Mouse (Mus musculus): Measurements from ENCODE around the gene Il20. TPM values are rescaled to one million over a fixed set of nuclear protein-coding genes. Genes with fewer than 3 reads are reported as not detected.

The Il20 gene
- polyA plus RNA-seq (2017; shearing (Covaris generic)), result not detected

DNA sequence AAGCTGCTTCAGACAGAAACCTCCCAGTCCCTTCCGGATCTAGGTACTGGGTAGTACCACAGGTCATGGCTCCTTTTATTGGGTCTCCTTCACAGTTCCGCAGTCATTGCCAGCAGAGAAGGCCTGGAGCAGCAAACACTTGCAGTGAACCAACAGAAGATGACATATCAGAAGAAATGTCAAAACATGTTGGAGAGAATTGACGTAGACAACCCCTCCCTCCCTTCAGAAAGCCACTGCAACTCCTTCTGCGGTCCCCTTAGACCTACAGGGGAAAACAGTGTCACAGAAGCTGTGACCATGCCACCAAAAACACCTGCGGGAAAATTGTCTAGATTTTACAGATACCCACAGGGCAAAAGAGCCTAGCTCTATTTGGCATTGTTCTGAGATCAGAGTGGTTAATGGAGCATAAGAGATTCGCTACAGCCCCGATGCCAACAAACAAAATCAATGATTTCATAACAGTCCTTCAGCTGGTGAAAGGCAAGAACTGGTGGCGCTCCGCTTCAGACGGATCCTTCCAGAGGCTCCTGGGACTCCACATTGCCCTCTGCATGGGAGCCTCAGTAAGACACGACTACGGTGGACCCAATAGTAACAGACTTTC is at the start of gene Il20:
Il20 (minus strand) TSS at position 51 of the 610 bp plus-strand sequence.

DNA sequence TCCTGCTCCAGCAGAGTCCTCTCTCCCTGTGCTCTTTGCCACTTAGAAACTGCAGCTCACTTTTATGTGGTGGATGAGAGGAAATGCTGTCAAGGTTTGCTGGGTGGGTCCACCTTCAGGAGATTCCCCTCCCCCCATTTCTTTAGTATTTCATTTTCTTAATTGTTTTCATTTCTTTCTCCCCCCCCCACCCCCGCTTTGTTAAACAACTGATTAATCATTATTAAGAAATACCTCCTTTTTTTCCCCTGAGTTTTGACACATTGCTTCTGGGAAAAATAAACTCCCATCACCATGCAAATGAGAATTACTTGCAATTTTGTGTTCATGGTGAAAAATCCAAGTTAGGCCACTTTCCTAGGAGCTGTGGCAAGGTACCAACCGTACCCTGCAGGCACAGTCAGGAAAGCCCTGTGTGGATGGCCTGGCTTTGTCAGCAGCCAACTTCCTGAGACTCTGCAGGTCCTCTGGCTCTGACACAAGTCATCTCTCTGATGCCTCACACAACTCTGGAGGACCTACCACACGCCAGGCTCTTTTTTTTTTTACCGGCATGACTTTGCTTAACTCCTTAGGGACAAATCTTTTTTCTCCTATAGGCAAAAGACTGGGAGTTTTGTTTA is 28.9 kb upstream of the Il20 start, which contains the start of gene Il19:
Il19 (minus strand) TSS at position 51 of the 623 bp plus-strand sequence.

DNA sequence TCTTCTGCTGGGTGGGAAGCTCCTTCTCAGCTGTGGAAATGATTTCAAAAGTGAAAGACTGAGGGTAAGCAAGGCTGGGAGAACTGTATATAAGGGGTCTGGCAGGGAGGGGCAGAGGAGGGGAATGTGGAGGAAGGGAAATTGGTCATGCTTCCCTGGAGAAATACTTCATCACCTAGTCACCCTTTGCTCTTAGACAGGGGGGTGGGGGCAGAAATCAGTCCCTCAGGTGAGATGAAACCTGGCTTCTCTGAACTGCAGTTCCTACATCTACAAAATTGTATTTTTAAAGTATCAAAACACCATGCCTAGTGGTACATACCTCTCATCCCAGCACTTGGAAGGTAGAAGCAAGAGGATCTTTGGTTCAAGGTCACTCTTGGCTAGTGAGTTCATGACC is 23.9 kb downstream of the Il20 start, which contains the start of gene Il24:
Il24 (minus strand) TSS at position 101 of the 400 bp plus-strand sequence.

DNA sequence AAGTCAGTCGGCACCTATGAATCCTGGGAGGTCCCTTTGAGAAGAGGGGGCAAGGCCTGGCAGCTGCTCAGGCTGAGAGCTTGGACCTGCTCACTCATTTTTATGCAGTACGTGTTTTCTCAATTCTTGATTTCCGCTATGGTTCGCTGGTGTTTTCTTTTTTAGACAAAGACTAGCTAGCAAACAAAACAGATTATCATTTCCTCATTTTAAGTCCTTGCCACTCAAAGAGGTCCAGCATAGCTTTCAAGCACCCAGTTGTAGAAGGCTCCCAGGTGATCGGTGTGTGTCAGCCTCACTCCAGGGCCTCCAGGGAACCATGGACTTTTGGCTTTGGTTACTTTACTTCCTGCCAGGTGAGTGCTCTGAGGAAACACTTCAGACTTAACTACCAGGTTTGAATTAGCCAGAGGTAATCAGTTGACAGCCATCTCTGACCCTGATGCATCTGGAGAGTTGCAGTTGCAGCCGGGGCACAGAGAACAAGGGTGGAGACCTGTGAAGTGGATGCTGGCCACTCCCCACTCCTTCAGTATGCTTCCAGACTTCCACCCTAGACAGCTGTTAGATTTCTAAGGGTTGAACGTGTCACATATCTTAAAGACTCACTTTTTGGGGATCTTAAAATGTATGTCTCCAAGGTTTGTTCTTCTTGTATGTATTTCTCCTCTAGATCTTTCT is 45.6 kb downstream of the Il20 start, which contains the start of gene Fcmr:
Fcmr (plus strand) TSS at position 129 of the 681 bp plus-strand sequence.

Other genes with a start within 250 kb of the Il20 start
- gene C4bp, start 249.8 kb downstream of the Il20 start, polyA plus RNA-seq (2017; shearing (Covaris generic)), result not detected
- not detected for gene Gm29427, start 195.7 kb downstream of the Il20 start, polyA plus RNA-seq (2017; shearing (Covaris generic))
- 5.8 TPM for gene Yod1, start 194.1 kb downstream of the Il20 start, polyA plus RNA-seq (2017; shearing (Covaris generic))
- gene Pfkfb2, start 182.2 kb downstream of the Il20 start, polyA plus RNA-seq (2017; shearing (Covaris generic)), result 4.9 TPM
- gene AA986860, start 179.5 kb downstream of the Il20 start, polyA plus RNA-seq (2017; shearing (Covaris generic)), result 0.45 TPM
- gene Fcamr, start 110.5 kb downstream of the Il20 start, polyA plus RNA-seq (2017; shearing (Covaris generic)), result 0.32 TPM
- 0.26 TPM for gene Pigr, start 84.8 kb downstream of the Il20 start, polyA plus RNA-seq (2017; shearing (Covaris generic))
- gene Fcmr, start 45.8 kb downstream of the Il20 start, polyA plus RNA-seq (2017; shearing (Covaris generic)), result 4.7 TPM
- not detected for gene Il24, start 24.0 kb downstream of the Il20 start, polyA plus RNA-seq (2017; shearing (Covaris generic))
- gene Il19, start 28.7 kb upstream of the Il20 start, polyA plus RNA-seq (2017; shearing (Covaris generic)), result not detected
- gene Il10, start 108.4 kb upstream of the Il20 start, polyA plus RNA-seq (2017; shearing (Covaris generic)), result 6.0 TPM
- gene Mapkapk2, start 186.4 kb upstream of the Il20 start, polyA plus RNA-seq (2017; shearing (Covaris generic)), result 6.5 TPM
- gene Dyrk3, start 226.9 kb upstream of the Il20 start, polyA plus RNA-seq (2017; shearing (Covaris generic)), result not detected
- 74.6 TPM for gene Eif2d, start 241.7 kb upstream of the Il20 start, polyA plus RNA-seq (2017; shearing (Covaris generic))